Mouse (Mus musculus): ENCODE results near the gene Rab15.
A peak's percentile ranks its signal among the peaks of the same experiment; 100 is the strongest.
"Not testable (repeated sequence)": the region's sequence is repeated elsewhere in the genome, so short reads cannot be mapped to it uniquely, and the experiment has no call there.

Rab15 gene

GRCm38 (mm10) chr12:76818908-76819307 is 3.8 kb downstream of the Rab15 start:
- DNase-seq (ENCODE audit: low spot score) = no peak

DNA sequence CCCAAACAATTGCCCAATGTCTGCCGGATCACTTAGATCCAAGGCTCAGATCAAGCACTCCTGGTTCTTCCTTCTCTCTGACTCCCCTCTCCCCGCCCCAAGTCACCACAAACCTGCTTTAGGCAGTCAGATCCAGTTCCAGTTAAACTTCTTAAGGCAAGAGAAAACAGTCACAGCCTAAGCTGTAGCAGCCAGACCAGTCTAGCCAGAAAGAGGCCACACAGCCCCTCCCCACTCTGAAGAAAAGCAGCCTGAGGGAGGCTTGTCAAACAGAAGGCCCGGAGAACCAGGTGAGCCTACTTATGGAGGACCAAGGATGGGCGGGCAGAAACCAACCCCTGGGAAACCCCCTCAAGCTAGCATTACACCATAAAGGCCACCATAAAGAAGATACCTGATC is 4.6 kb downstream of the Rab15 start:
- DNase-seq (ENCODE audit: low spot score) = no peak

- no peak for DNase-seq (ENCODE audit: low spot score)
Measured at GRCm38 (mm10) chr12:76817176-76817575, 5.5 kb downstream of the Rab15 start.

- no peak for DNase-seq (ENCODE audit: low spot score)
Measured at GRCm38 (mm10) chr12:76816720-76817119, 6.0 kb downstream of the Rab15 start.

DNA sequence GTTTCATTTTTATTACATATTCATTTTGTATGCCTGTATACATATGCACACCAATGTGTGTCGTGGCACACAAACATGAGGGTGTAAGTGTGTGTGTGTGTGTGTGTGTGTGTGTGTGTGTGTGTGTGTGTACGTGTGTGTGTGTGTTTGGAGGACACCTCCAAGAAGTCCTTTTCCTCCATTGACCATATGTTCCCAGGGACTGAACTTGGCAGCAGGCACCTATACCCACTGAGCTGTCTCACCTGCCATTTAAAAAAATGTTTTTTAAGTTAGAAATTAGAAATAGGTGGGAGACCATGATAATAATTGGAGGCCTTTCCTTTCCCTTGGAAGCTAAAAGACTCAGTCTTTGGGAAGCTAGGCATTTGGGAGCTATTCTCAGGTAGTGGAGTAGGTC is 8.6 kb downstream of the Rab15 start:
- no peak for DNase-seq (ENCODE audit: low spot score)

GRCm38 (mm10) chr12:76813543-76813942 is 9.2 kb downstream of the Rab15 start:
- DNase-seq (ENCODE audit: low spot score) = no peak

GRCm38 (mm10) chr12:76811006-76811405 is 11.7 kb downstream of the Rab15 start:
- DNase-seq (ENCODE audit: low spot score) = no peak

DNA sequence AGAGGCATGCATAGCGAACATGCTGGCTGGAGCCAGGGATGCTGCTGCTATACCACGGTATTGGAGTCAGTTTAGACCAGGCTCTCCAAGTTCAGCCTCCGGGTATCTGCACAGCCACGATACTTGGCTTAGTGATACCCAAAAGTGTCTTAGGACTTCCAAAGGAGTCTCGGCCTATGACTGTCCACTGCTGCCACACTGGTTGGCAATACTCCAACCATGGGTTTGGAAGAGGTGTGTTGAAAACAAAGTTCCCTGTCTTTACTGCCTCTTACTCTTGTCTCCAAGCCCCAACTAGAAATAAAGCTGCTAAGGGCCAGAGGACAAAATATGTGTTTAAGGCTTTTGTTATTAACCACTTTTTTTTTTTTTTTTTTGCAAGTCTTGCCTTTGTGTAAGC is 12.2 kb downstream of the Rab15 start:
- no peak for DNase-seq (ENCODE audit: low spot score)

GRCm38 (mm10) chr12:76807796-76808195 is 14.9 kb downstream of the Rab15 start:
- no peak for DNase-seq (ENCODE audit: low spot score)

GRCm38 (mm10) chr12:76805056-76805811 is 17.5 kb downstream of the Rab15 start:
- no peak for DNase-seq (ENCODE audit: low spot score)

- peak; percentile 34 for DNase-seq (ENCODE audit: low spot score)
Measured at GRCm38 (mm10) chr12:76803700-76804252, 18.9 kb downstream of the Rab15 start.

DNA sequence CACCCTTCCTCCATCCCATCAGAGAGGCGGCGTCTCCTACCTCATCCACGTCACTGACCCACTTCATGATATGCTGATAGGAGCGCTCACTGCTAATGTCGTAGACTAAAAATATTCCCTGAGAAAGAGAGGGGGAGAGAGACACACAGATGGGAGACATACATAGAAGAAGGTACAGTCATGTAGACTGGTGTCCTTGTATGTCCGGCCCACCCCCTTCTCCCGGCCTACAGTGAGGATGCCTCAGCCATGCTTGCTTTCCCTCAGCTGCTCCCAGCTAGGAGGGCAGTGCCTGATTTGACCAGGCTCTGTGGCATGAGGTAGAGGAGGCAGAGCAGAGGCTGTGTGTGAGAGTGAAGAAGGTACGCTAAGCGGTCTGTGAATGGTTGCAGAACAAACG is 19.7 kb downstream of the Rab15 start:
- DNase-seq (ENCODE audit: low spot score) = no peak

DNA sequence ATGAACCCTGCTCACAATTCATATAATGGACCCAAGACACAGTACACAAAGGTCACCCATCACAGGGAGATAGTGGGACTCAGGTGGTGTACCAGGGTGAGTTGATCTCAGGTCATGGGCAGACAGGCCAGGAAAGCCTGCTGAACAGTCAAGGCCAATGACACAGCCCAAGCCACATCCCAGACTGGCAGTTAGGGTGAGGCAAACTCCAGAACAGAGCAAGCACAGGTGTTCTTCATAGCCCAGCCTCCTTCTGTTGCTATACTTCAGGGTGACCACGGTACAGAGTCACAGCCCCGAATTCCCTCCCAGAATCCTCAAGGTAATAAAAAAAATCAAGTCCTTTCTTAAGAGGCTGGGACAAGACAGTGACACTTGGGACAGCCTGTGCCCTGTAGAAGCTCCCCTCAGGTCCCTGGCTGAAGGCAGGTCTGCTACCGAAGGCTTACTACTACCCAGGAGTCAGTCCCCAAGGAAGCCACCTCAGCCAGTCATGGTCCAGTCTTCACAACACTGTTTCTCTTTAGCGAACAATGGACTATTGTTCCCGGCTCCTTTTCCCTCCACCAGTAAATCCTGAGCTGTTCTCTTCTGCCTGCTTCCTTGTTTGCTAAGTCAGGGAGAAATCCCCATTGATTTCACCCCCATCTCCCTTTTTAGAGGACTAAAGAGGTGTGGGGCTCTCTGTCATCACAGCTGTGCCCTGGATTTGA is 24.5 kb downstream of the Rab15 start:
- no peak for DNase-seq (ENCODE audit: low spot score)

DNA sequence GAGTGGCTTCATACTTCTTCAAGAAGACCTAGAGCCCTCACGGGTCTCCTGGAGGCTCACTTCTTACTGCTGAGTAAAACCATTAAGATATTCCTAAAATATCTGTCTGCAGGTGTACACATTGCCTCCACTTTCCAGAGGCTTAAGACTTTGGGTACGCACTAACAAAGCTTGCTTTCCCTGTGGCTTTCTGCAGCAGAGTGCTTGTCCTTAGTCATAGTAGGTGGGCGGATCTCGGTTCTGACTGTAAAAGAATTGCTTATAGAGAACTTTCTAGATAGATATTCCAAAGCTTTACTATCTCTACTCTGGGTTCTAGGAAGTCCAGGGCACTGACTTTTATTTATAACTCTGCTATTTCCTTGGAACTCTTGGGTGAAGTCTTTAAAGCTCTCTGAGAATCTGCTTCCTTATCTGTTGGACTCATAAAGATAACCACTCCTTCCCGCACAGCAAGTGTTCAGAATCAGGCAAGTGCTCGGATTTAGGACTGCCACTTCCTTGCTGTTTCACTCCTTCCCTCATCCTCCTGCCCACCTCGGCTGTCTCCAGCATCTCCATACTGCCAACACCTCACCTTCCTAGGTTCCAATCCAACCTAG is 25.7 kb downstream of the Rab15 start:
- DNase-seq (ENCODE audit: low spot score) = no peak

- no peak for DNase-seq (ENCODE audit: low spot score)
Measured at GRCm38 (mm10) chr12:76795350-76795749, 27.4 kb downstream of the Rab15 start, which contains the start of gene Gpx2. TSS of gene Gpx2 (minus strand) at chr12:76795554.

DNA sequence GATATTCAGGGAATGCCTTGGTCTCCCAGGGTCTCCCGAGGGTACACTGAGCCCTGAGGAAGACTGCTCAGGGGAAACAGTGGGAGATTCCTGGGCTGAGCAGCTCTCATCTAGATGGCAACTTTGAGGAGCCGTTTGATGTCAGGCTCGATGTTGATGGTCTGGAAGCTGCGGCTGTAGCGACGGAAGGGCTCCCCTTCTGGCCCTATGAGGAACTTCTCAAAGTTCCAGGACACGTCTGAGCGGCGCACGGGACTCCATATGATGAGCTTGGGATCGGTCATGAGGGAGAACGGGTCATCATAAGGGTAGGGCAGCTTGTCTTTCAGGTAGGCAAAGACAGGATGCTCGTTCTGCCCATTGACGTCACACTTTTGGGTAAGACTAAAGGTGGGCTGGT is 30.2 kb downstream of the Rab15 start:
- not testable (repeated sequence) for DNase-seq (ENCODE audit: low spot score)

DNA sequence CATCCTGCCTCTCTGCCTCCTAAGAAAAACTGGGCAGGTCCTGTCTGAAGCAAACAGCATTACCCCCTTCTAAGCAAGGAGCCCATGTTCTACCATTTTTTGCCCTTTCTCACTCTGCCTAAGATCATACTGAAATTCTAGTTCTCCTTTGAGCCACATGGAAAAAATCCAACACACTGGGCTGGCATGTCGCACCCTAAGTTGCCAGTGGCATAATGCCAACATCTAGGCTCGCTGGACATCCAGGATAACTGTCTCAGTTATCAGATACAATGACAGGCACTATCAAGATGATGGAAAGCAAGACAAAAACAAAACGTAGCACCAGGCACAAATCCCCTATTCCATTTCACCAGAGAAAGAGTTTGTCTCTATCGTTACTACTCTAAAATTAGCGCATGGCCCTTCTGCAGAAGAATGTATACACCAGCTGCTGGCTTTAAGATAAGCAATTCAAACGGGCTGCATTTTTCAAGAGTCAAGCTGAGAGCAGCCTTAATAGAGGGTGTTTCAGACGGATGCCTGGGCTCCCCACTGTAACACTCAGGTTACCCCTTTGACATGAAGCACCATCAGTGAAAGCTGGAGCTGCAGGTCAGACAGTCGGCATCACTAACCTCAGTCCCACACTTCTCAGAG is 32.1 kb downstream of the Rab15 start:
- DNase-seq (ENCODE audit: low spot score) = no peak

DNA sequence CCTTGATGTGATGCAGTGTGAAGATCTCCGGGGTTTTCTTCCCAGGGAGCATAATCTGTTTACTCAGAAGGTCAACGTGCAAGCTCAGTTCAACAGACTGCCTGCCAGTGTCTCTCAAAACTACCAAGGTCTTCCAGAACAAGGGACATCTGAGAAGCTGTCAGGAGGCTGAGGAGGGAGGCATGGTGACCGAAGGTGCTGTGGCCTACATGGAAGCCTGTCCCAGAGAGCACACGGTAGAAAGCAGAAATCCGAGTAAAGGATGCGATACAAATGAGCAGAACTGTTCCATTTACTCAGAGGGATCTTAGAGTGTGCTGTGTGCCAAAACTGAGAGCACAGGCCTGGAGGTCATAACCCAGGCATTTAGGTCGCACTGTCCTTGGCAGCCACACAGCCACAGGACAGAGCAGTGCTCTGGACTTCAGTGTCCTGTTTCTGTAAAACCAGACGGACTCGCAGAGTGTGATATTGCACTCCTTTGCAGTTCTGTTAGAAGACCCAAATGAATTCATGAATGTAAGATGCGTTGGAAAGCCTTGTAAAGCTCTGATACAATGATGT is 38.6 kb downstream of the Rab15 start:
- no peak for DNase-seq (ENCODE audit: low spot score)

DNA sequence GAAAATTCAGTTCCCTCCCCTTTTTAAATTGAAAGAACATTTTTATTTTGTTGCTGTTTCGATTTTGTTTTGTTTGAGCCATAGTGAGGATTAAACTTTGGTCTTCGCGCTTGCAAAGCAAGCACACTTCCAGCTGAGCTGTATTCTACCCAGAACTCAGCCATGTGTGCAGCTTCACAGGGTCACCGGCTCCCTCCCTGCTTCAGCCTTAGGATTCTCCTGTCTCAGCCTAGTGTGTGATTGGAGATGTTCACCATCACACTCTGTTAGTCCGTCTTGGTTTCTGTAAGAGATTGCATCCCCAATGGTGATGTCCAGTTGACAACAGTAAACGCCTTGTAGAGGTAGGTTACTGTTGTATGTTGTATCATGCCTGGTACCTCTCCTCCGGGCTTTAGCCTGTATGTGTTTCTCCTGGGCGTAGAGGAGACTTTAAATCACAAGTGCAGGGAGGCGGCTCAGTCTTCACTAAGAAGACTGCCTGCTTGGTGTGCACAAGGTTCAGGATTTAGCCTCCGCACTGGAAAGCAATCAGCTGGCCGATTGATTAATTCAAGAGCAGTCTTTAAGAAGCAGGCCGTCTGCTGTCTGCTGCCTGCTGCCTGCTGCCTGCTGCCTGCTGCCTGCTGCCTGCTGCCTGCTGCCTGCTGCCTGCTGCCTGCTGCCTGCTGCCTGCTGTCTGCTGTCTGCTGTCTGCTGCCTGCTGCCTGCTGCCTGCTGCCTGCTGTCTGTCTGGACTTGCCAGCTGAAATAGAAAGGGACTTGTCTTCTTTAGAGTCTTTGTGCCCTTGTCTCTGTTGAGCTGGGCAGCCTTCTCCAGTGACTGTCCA is 41.9 kb downstream of the Rab15 start:
- DNase-seq (ENCODE audit: low spot score) = no peak

DNA sequence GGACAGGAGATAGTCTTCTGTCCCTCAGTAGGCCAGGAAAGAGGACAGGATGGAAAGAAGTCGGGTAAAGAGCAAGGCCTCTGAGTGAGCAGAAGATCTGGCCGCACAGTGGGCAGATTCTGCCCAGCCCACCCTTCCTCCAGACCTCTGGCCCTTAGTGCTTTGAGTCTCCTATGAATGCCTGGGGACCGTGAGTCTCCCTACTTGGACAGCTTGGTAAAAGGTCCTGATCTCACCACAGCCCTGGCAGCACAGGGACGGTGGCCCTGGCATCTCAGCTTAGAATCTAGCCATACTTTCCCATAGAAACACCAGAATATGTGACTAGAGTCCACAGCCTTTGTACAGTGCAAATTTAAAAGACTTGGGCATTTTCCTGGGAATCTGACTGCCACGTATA is 42.8 kb downstream of the Rab15 start:
- no peak for DNase-seq (ENCODE audit: low spot score)
